Comparison of ENCODE assay signal across 9 mouse cellular contexts in genomic region chrX:157462716-157463115, GRCm38 (mm10). TPM values are rescaled to one million over a fixed set of nuclear protein-coding genes. Genes with fewer than 3 reads are reported as not detected.
A peak's percentile ranks its signal among the peaks of the same experiment; 100 is the strongest.
DNase-seq lines count a peak whose midpoint lies in the region; ATAC-seq and TF ChIP-seq lines count a peak whose summit lies in the region.
"Had no signal": no experiment of that assay in that cellular context is flagged by ENCODE, and none has a peak within 500 bp of the region (broad histone marks: within the 10 kb centered on the region; RNA-seq: fewer than 3 reads in every experiment).

No protein-coding gene starts in this region.

- no peak overlapping the region for H3K27ac ChIP-seq in kidney, adult 2 months (ENCODE audit: insufficient read depth, low read depth, low read length)
- H3K27ac ChIP-seq: liver, embryonic 13.5 days had no signal

- no peaks in the 10 kb centered on the region for H3K4me1 ChIP-seq in kidney, adult 2 months (ENCODE audit: control insufficient read depth, insufficient read depth, low read length)
- H3K4me1 ChIP-seq: liver, embryonic 13.5 days had no signal

- TF ChIP-seq POLR2A in kidney, adult 2 months (IDR thresholded peaks at IDR 0.05; ENCODE audit: low read depth, low read length), result no peak

- WGBS in kidney, adult 2 months, result 54% methylated on average over 3 of the region's 3 CpGs

- H3K4me3 ChIP-seq in kidney, adult 2 months (ENCODE audit: insufficient read depth, low read depth, low read length), result no peak overlapping the region
- H3K4me3 ChIP-seq: liver, embryonic 13.5 days had no signal

- peak; percentile 36; the same call in 1 of the 2 replicates for ATAC-seq in cerebellum, adult (ENCODE audit: insufficient number of reproducible peaks, low FRiP score, low TSS enrichment)

- TF ChIP-seq CTCF in kidney, adult 2 months (conservative IDR thresholded peaks at IDR 0.05; ENCODE audit: insufficient read depth, insufficient read length, low read depth, low read length), result no peak

- DNase-seq in cerebellum, adult 11 months, result no peak
- peak; percentile 11 for DNase-seq in kidney, adult 2 months
- no peak for DNase-seq in kidney, postnatal 4 days
- DNase-seq in thymus, postnatal 0 days (ENCODE audit: low spot score), result peak; percentile 26
- DNase-seq in thymus, postnatal 25 days, result no peak
- peak; percentile 44 for DNase-seq in splenic B cell, adult 2 months (ENCODE audit: low read depth, low spot score)
- no peak for DNase-seq in urinary bladder, postnatal 4 days (ENCODE audit: low spot score in 2 of 2)
- DNase-seq: liver, embryonic 13.5 days had no signal

- H3K36me3 ChIP-seq in kidney, adult 2 months (ENCODE audit: control insufficient read depth, insufficient read depth, low read length), result no peaks in the 10 kb centered on the region
- no peaks in the 10 kb centered on the region for H3K36me3 ChIP-seq in splenic B cell, adult 2 months (ENCODE audit: control insufficient read depth, insufficient read depth, low read length, poor library complexity, severe bottlenecking)
- H3K36me3 ChIP-seq: liver, embryonic 13.5 days had no signal

- no peaks in the 10 kb centered on the region for H3K27me3 ChIP-seq in kidney, adult 2 months (replicated peaks; ENCODE audit: control insufficient read depth, insufficient read depth, low read length)
- no peaks in the 10 kb centered on the region for H3K27me3 ChIP-seq in splenic B cell, adult 2 months (ENCODE audit: control insufficient read depth, insufficient read depth, low read length, poor library complexity, severe bottlenecking)
- H3K27me3 ChIP-seq: liver, embryonic 13.5 days had no signal

RNA-seq across cellular contexts. Expression of gene Sms, which starts 29.4 kb away (rescaled TPM):
- polyA plus RNA-seq in kidney, adult 2 months (2012; rRNA removed), result 23.3 and 26.0 TPM in 2 replicates
- polyA plus RNA-seq in thymus, postnatal 0 days (2015; fragmentation: Nextera tagmentation; extraction: Ambion mirVana), result 90.7 and 92.6 TPM in 2 replicates

RNA-seq across cellular contexts. Expression of gene Phex, which starts 47.6 kb away (rescaled TPM):
- not detected in 2 replicates for polyA plus RNA-seq in kidney, adult 2 months (2012; rRNA removed)
- 0.12 and 0.21 TPM in 2 replicates for polyA plus RNA-seq in thymus, postnatal 0 days (2015; fragmentation: Nextera tagmentation; extraction: Ambion mirVana)

Comparison
In these comparisons a context has a peak if more than half of its experiments do, and no peak if none do; other contexts are left out.
1. DNase-seq: peak in kidney, adult 2 months (single experiment), thymus, postnatal 0 days (single experiment) and splenic B cell, adult 2 months (single experiment); none in cerebellum, adult 11 months (single experiment), kidney, postnatal 4 days (0 of 2), thymus, postnatal 25 days (single experiment) and urinary bladder, postnatal 4 days (0 of 2).